Mouse (Mus musculus) ES-Bruce4 (cell line): Measurements from ENCODE around the gene Gpatch2. TPM values are rescaled to one million over a fixed set of nuclear protein-coding genes. Genes with fewer than 3 reads are reported as not detected.

Experiments
- H3K27ac ChIP-seq: 2 replicates; pipeline ENCODE4 v1.5.1; 2012; ENCODE audit warnings: low read length, inconsistent platforms; ENCODE audit not compliant: insufficient read depth
- H3K27me3 ChIP-seq: 2 replicates; pipeline ENCODE4 v1.6.1; 2012; ENCODE audit warnings: mild to moderate bottlenecking, low read length, inconsistent platforms; ENCODE audit not compliant: control insufficient read depth, poor library complexity, insufficient read depth, severe bottlenecking
- H3K36me3 ChIP-seq: 2 replicates; pipeline ENCODE4 v1.6.1; 2012; ENCODE audit warnings: inconsistent platforms, mild to moderate bottlenecking, low read length, moderate library complexity; ENCODE audit not compliant: control insufficient read depth, poor library complexity, insufficient read depth, severe bottlenecking
- H3K4me1 ChIP-seq: one replicate; pipeline ENCODE4 v1.8.1; 2011; ENCODE audit warnings: low read length; ENCODE audit not compliant: control insufficient read depth, insufficient read depth
- H3K4me3 ChIP-seq: 2 replicates; pipeline ENCODE4 v1.5.1; 2011; ENCODE audit warnings: low read depth, mild to moderate bottlenecking, low read length
- H3K9ac ChIP-seq: 2 replicates; pipeline ENCODE4 v1.6.1; 2012; ENCODE audit warnings: low read depth, mild to moderate bottlenecking, inconsistent platforms; ENCODE audit not compliant: poor library complexity, severe bottlenecking
- H3K9me3 ChIP-seq: replicated peaks from 2 replicates; pipeline ENCODE4 v1.6.1; 2012; ENCODE audit warnings: mild to moderate bottlenecking, low read length, inconsistent platforms; ENCODE audit not compliant: control insufficient read depth, poor library complexity, insufficient read depth, severe bottlenecking
- CTCF ChIP-seq: IDR thresholded peaks from one replicate; pipeline ENCODE4 v1.8.1; 2011; ENCODE audit warnings: low read depth, low read length
- EP300 ChIP-seq: IDR thresholded peaks from 2 replicates; pipeline ENCODE4 v1.6.1; 2011; ENCODE audit warnings: low read depth, low read length; ENCODE audit not compliant: insufficient read depth
- POLR2A ChIP-seq: IDR thresholded peaks from one replicate; pipeline ENCODE4 v1.8.1; 2011; ENCODE audit warnings: low read length; ENCODE audit not compliant: insufficient read depth
- polyA plus RNA-seq: library from polyadenylated mRNA; stranded (reverse); fragments of >200 nt; gene quantifications from 2 replicates; pipeline ENCODE4 v1.2.4, GENCODE M21; 2011; ENCODE audit warnings: low read depth; ENCODE audit not compliant: missing spikeins, insufficient read depth, insufficient read length

The Gpatch2 gene
- polyA plus RNA-seq, 1 experiment: 27.0 TPM

GRCm38 (mm10) chr1:187342551-187342950, 127.2 kb downstream of the Gpatch2 start:
- TF ChIP-seq EP300 (no peak), POLR2A (no peak), CTCF (no peak)
- Histone ChIP-seq H3K9ac (no peak overlapping the region), H3K27ac (no peak overlapping the region), H3K4me1 (no peaks in the 10 kb centered on the region), H3K9me3 (no peaks in the 10 kb centered on the region), H3K27me3 (no peaks in the 10 kb centered on the region), H3K36me3 (no peaks in the 10 kb centered on the region), H3K4me3 (no peak overlapping the region)

- H3K9ac ChIP-seq: no peak overlapping the region
- no peak overlapping the region for H3K27ac ChIP-seq
- TF ChIP-seq EP300 (no peak), POLR2A (no peak), CTCF (no peak)
- H3K4me3 ChIP-seq: no peak overlapping the region
- no peaks in the 10 kb centered on the region for H3K9me3 ChIP-seq
- H3K36me3 ChIP-seq: no peaks in the 10 kb centered on the region
- no peaks in the 10 kb centered on the region for H3K27me3 ChIP-seq
- no peaks in the 10 kb centered on the region for H3K4me1 ChIP-seq
Measured at GRCm38 (mm10) chr1:187345156-187345555, 129.8 kb downstream of the Gpatch2 start.

GRCm38 (mm10) chr1:187346923-187347322, 131.6 kb downstream of the Gpatch2 start:
- Histone ChIP-seq H3K4me3 (no peak overlapping the region), H3K9ac (no peak overlapping the region), H3K36me3 (no peaks in the 10 kb centered on the region), H3K9me3 (no peaks in the 10 kb centered on the region), H3K27me3 (no peaks in the 10 kb centered on the region), H3K27ac (no peak overlapping the region), H3K4me1 (no peaks in the 10 kb centered on the region)
- no peak for TF ChIP-seq CTCF
- no peak for TF ChIP-seq POLR2A
- TF ChIP-seq EP300: no peak

DNA sequence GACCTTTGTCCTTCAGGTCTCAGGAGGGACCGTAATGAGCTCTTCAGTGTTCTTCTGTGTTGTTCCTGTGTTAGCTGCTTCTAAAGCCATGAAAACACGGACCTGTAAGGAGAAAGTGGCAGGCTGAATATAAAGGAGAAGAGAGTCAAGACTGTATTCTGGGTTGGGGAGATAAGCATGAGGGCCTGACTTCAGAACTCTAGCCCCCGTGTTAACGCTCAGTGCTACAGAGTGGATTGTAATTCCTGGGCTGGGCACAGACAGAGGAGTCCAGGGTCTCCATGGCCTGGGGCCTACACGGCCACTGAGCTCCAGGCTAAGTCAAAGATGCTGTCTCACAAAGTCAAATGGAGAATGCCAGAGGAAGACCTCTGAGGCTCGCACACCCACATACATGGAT, 132.3 kb downstream of the Gpatch2 start:
- Histone ChIP-seq H3K9ac (no peak overlapping the region), H3K36me3 (no peaks in the 10 kb centered on the region), H3K4me3 (no peak overlapping the region), H3K4me1 (no peaks in the 10 kb centered on the region), H3K27me3 (no peaks in the 10 kb centered on the region), H3K27ac (no peak overlapping the region), H3K9me3 (no peaks in the 10 kb centered on the region)
- no peak for TF ChIP-seq EP300
- no peak for TF ChIP-seq CTCF
- no peak for TF ChIP-seq POLR2A

DNA sequence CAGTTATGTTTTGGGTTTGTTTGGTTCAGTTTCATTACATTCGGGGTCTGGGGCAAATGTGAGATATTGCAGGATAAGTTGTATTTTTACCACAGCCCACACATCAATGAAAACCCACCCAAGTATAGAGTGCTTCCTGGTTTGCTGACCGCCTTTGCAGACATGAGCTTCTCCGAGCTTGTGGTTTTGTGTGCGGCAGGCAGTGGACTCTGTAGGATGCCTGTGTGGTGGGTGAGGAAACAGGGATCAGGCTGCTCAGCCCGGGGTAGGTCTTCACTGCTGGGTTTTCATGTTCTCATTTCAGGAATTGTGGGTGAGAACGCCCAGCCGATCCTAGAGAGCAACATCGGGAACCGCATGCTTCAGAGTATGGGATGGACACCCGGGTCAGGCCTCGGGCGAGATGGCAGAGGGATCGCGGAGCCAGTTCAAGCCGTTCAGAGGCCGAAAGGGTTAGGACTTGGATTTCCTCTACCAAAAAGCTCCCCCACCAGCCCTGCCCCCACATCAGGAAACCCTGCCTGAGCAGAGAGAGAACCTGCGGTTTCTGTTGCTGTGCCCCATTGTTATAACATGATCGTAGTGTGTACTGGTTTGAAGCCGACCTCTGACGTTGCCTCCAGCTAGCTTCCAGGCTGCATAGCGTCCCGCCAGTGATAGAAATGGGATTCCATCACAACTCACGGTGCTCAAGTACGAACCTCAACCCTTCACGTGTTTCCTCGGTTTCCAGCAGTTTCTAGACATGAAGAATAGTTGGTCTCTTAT, 132.9 kb downstream of the Gpatch2 start:
- no peak for TF ChIP-seq POLR2A
- TF ChIP-seq CTCF: no peak
- TF ChIP-seq EP300: no peak
- H3K36me3 ChIP-seq: no peaks in the 10 kb centered on the region
- no peak overlapping the region for H3K27ac ChIP-seq
- no peak overlapping the region for H3K9ac ChIP-seq
- no peak overlapping the region for H3K4me3 ChIP-seq
- no peaks in the 10 kb centered on the region for H3K27me3 ChIP-seq
- H3K4me1 ChIP-seq: no peaks in the 10 kb centered on the region
- H3K9me3 ChIP-seq: no peaks in the 10 kb centered on the region

DNA sequence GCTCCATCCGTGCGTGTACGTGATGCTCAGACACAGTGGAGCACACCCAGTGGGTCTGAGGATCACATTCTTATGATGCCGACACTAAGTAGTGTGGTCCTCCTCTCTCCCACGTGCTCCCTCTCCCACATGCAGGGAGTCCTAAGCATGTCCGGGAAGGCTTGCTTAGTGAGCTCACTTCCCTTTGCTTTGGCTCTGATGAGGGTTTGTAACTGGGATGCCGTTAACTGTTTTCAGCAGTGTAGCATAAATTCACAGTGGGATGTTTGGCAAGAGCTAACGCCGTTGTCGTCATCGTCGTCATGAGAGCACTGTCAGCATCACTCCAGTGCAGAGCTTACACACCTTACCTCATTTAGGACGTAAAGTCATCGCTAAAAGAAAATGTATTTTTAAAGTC, 133.6 kb downstream of the Gpatch2 start:
- H3K27ac ChIP-seq: no peak overlapping the region
- H3K36me3 ChIP-seq: no peaks in the 10 kb centered on the region
- H3K9ac ChIP-seq: no peak overlapping the region
- TF ChIP-seq POLR2A: no peak
- TF ChIP-seq EP300: no peak
- no peak for TF ChIP-seq CTCF
- H3K4me3 ChIP-seq: no peak overlapping the region
- no peaks in the 10 kb centered on the region for H3K4me1 ChIP-seq
- H3K9me3 ChIP-seq: no peaks in the 10 kb centered on the region
- no peaks in the 10 kb centered on the region for H3K27me3 ChIP-seq
